In genomic region chr1:132431716-132432115, GRCm38 (mm10) we compare ENCODE assay signal across 9 mouse cellular contexts. TPM values are rescaled to one million over a fixed set of nuclear protein-coding genes. Genes with fewer than 3 reads are reported as not detected.
A peak's percentile ranks its signal among the peaks of the same experiment; 100 is the strongest.
DNase-seq lines count a peak whose midpoint lies in the region; ATAC-seq and TF ChIP-seq lines count a peak whose summit lies in the region.
"Had no signal": no experiment of that assay in that cellular context is flagged by ENCODE, and none has a peak within 500 bp of the region (broad histone marks: within the 10 kb centered on the region; RNA-seq: fewer than 3 reads in every experiment).

No protein-coding gene starts in this region.

- no peak overlapping the region for H3K27ac ChIP-seq in midbrain, postnatal 0 days (ENCODE audit: low read depth, low read length)
- H3K27ac ChIP-seq in midbrain, embryonic 11.5 days (ENCODE audit: low read depth, low read length), result no peak overlapping the region

- H3K27me3 ChIP-seq in midbrain, postnatal 0 days (ENCODE audit: insufficient read depth, low read length), result no peaks in the 10 kb centered on the region
- H3K27me3 ChIP-seq in midbrain, embryonic 11.5 days (ENCODE audit: control insufficient read depth, insufficient read depth, low read length), result no peaks in the 10 kb centered on the region
- H3K27me3 ChIP-seq: midbrain, embryonic 12.5 days had no signal

- H3K4me1 ChIP-seq in midbrain, postnatal 0 days (ENCODE audit: insufficient read depth, low read length), result peaks cover 5% of the 10 kb centered on the region; the same call in 1 of the 2 replicates
- no peaks in the 10 kb centered on the region for H3K4me1 ChIP-seq in midbrain, embryonic 11.5 days (ENCODE audit: control insufficient read depth, insufficient read depth, low read length)

- DNase-seq in adrenal gland, postnatal 14 days, result peak; percentile 21
- DNase-seq in adrenal gland, adult (ENCODE audit: inconsistent age in 2 of 2, low spot score in 1 of 2), result no peak
- DNase-seq in midbrain, postnatal 0 days (ENCODE audit: low spot score), result peak; percentile 78
- no peak for DNase-seq in midbrain, embryonic 11.5 days (ENCODE audit: low spot score, missing footprints)
- DNase-seq in gastrocnemius, postnatal 14 days, result peak; percentile 37
- peak; percentile 25 to 50 for DNase-seq in left cerebral cortex, adult 8-10 months (ENCODE audit: low spot score in 2 of 2)
- no peak for DNase-seq in spleen, postnatal 4 days (ENCODE audit: low spot score in 2 of 2)
- DNase-seq in urinary bladder, postnatal 10 days (ENCODE audit: low spot score), result no peak

- no peak overlapping the region for H3K4me3 ChIP-seq in midbrain, postnatal 0 days (ENCODE audit: low read depth, low read length)
- no peak overlapping the region for H3K4me3 ChIP-seq in midbrain, embryonic 11.5 days (ENCODE audit: low read depth, low read length)
- H3K4me3 ChIP-seq: midbrain, embryonic 12.5 days had no signal

- no peak for TF ChIP-seq CTCF in midbrain, postnatal 0 days (IDR thresholded peaks at IDR 0.05)

- intact Hi-C loops in gastrocnemius, postnatal 14 days (cut with DNase I; ENCODE audit: low total_unique reads), result no loop called here

- 67% methylated on average over 9 of the region's 9 CpGs for WGBS in midbrain, postnatal 0 days
- 92% methylated on average over 9 of the region's 9 CpGs for WGBS in midbrain, embryonic 11.5 days

- H3K9me3 ChIP-seq in midbrain, postnatal 0 days (ENCODE audit: low read length), result no peaks in the 10 kb centered on the region
- no peaks in the 10 kb centered on the region for H3K9me3 ChIP-seq in midbrain, embryonic 11.5 days (ENCODE audit: control insufficient read depth, low read length)
- H3K9me3 ChIP-seq: midbrain, embryonic 12.5 days had no signal

- H3K36me3 ChIP-seq in midbrain, postnatal 0 days (ENCODE audit: insufficient read depth, low read length), result peaks cover 5% of the 10 kb centered on the region; the same call in 1 of the 2 replicates
- H3K36me3 ChIP-seq in midbrain, embryonic 11.5 days (ENCODE audit: control insufficient read depth, insufficient read depth, low read length), result no peaks in the 10 kb centered on the region

- H3K9ac ChIP-seq in midbrain, postnatal 0 days (replicated peaks; ENCODE audit: low read length, poor library complexity, severe bottlenecking), result no peak overlapping the region
- no peak overlapping the region for H3K9ac ChIP-seq in midbrain, embryonic 11.5 days (ENCODE audit: low read length)
- H3K9ac ChIP-seq: midbrain, embryonic 12.5 days had no signal

- no peak overlapping the region for H3K4me2 ChIP-seq in midbrain, postnatal 0 days (ENCODE audit: low read depth, low read length, poor library complexity, severe bottlenecking)
- no peak overlapping the region for H3K4me2 ChIP-seq in midbrain, embryonic 11.5 days
- H3K4me2 ChIP-seq: midbrain, embryonic 12.5 days had no signal

- ATAC-seq in midbrain, postnatal 0 days (ENCODE audit: low FRiP score), result no peak
- no peak for ATAC-seq in midbrain, embryonic 11.5 days (ENCODE audit: low FRiP score)

RNA-seq across cellular contexts. Expression of gene Dstyk, which starts 14.4 kb away (rescaled TPM):
- total RNA-seq in adrenal gland, postnatal 14 days (2021), result 20.1 and 23.2 TPM in 2 replicates
- total RNA-seq in midbrain, postnatal 0 days (2014; rRNA removed), result 14.6 and 21.2 TPM in 2 replicates
- polyA plus RNA-seq in midbrain, postnatal 0 days (2015; fragmentation: Nextera tagmentation; extraction: Ambion mirVana), result 5.4 and 5.6 TPM in 2 replicates
- 11.6 and 13.0 TPM in 2 replicates for polyA plus RNA-seq in midbrain, embryonic 11.5 days (2014; fragmentation: Nextera tagmentation; extraction: Ambion mirVana)
- total RNA-seq in gastrocnemius, postnatal 14 days (2021), result 10 to 100 TPM; 12.2 to 13.8 TPM
- total RNA-seq in left cerebral cortex, adult 8-10 months (2022), result 10 to 100 TPM; 40.9 to 51.7 (median 42.4) TPM

RNA-seq across cellular contexts. Expression of gene Tmcc2, which starts 40.6 kb away (rescaled TPM):
- total RNA-seq in adrenal gland, postnatal 14 days (2021), result 12.1 and 26.9 TPM in 2 replicates
- total RNA-seq in midbrain, postnatal 0 days (2014; rRNA removed), result 115 and 152 TPM in 2 replicates
- polyA plus RNA-seq in midbrain, postnatal 0 days (2015; fragmentation: Nextera tagmentation; extraction: Ambion mirVana), result 35.4 and 36.3 TPM in 2 replicates
- polyA plus RNA-seq in midbrain, embryonic 11.5 days (2014; fragmentation: Nextera tagmentation; extraction: Ambion mirVana), result 8.9 and 11.1 TPM in 2 replicates
- 10 to 100 TPM; 19.4 to 22.9 TPM for total RNA-seq in gastrocnemius, postnatal 14 days (2021)
- 100 to 1,000 TPM; 182 to 205 (median 192) TPM for total RNA-seq in left cerebral cortex, adult 8-10 months (2022)

RNA-seq across cellular contexts. Expression of gene Rbbp5, which starts 45.4 kb away (rescaled TPM):
- total RNA-seq in adrenal gland, postnatal 14 days (2021), result 31.6 and 33.2 TPM in 2 replicates
- 22.6 and 31.4 TPM in 2 replicates for total RNA-seq in midbrain, postnatal 0 days (2014; rRNA removed)
- 25.5 and 25.8 TPM in 2 replicates for polyA plus RNA-seq in midbrain, postnatal 0 days (2015; fragmentation: Nextera tagmentation; extraction: Ambion mirVana)
- polyA plus RNA-seq in midbrain, embryonic 11.5 days (2014; fragmentation: Nextera tagmentation; extraction: Ambion mirVana), result 65.2 and 65.9 TPM in 2 replicates
- 10 to 100 TPM; 17.1 to 17.4 TPM for total RNA-seq in gastrocnemius, postnatal 14 days (2021)
- 10 to 100 TPM; 52.3 to 63.4 (median 58.7) TPM for total RNA-seq in left cerebral cortex, adult 8-10 months (2022)

Comparison
In these comparisons a context has a peak if more than half of its experiments do, and no peak if none do; other contexts are left out.
1. DNase-seq: peak in adrenal gland, postnatal 14 days (single experiment), midbrain, postnatal 0 days (single experiment), gastrocnemius, postnatal 14 days (single experiment) and left cerebral cortex, adult 8-10 months (2 of 2); none in adrenal gland, adult (0 of 2), midbrain, embryonic 11.5 days (single experiment), spleen, postnatal 4 days (0 of 2) and urinary bladder, postnatal 10 days (single experiment).